Mouse (Mus musculus) megakaryocyte, embryonic 14.5 days (primary cell): ENCODE measurements around the gene Esyt1.

Source experiments
- FLI1 ChIP-seq: IDR thresholded peaks from 2 replicates; pipeline ENCODE4 v1.6.1; 2012; ENCODE audit warnings: low read length, inconsistent platforms, mixed read lengths
- GATA1 ChIP-seq: IDR thresholded peaks from 3 replicates; pipeline ENCODE4 v1.6.1; 2012; ENCODE audit warnings: mixed read lengths, low read length, inconsistent platforms, borderline replicate concordance

GRCm38 (mm10) chr10:128486370-128486769, 39.3 kb downstream of the Esyt1 start:
- TF ChIP-seq GATA1, result no peak
- TF ChIP-seq FLI1, result no peak
